Mouse (Mus musculus) ES-Bruce4 (cell line): ENCODE data around the gene Cib1. TPM values are rescaled to one million over a fixed set of nuclear protein-coding genes. Genes with fewer than 3 reads are reported as not detected.

ENCODE experiments used
- H3K27ac ChIP-seq: 2 replicates; pipeline ENCODE4 v1.5.1; 2012; ENCODE audit warnings: low read length, inconsistent platforms; ENCODE audit not compliant: insufficient read depth
- H3K27me3 ChIP-seq: 2 replicates; pipeline ENCODE4 v1.6.1; 2012; ENCODE audit warnings: mild to moderate bottlenecking, low read length, inconsistent platforms; ENCODE audit not compliant: control insufficient read depth, poor library complexity, insufficient read depth, severe bottlenecking
- H3K36me3 ChIP-seq: 2 replicates; pipeline ENCODE4 v1.6.1; 2012; ENCODE audit warnings: inconsistent platforms, mild to moderate bottlenecking, low read length, moderate library complexity; ENCODE audit not compliant: control insufficient read depth, poor library complexity, insufficient read depth, severe bottlenecking
- H3K4me1 ChIP-seq: one replicate; pipeline ENCODE4 v1.8.1; 2011; ENCODE audit warnings: low read length; ENCODE audit not compliant: control insufficient read depth, insufficient read depth
- H3K4me3 ChIP-seq: 2 replicates; pipeline ENCODE4 v1.5.1; 2011; ENCODE audit warnings: low read depth, mild to moderate bottlenecking, low read length
- H3K9ac ChIP-seq: 2 replicates; pipeline ENCODE4 v1.6.1; 2012; ENCODE audit warnings: low read depth, mild to moderate bottlenecking, inconsistent platforms; ENCODE audit not compliant: poor library complexity, severe bottlenecking
- H3K9me3 ChIP-seq: replicated peaks from 2 replicates; pipeline ENCODE4 v1.6.1; 2012; ENCODE audit warnings: mild to moderate bottlenecking, low read length, inconsistent platforms; ENCODE audit not compliant: control insufficient read depth, poor library complexity, insufficient read depth, severe bottlenecking
- CTCF ChIP-seq: IDR thresholded peaks from one replicate; pipeline ENCODE4 v1.8.1; 2011; ENCODE audit warnings: low read depth, low read length
- EP300 ChIP-seq: IDR thresholded peaks from 2 replicates; pipeline ENCODE4 v1.6.1; 2011; ENCODE audit warnings: low read depth, low read length; ENCODE audit not compliant: insufficient read depth
- POLR2A ChIP-seq: IDR thresholded peaks from one replicate; pipeline ENCODE4 v1.8.1; 2011; ENCODE audit warnings: low read length; ENCODE audit not compliant: insufficient read depth
- polyA plus RNA-seq: library from polyadenylated mRNA; stranded (reverse); fragments of >200 nt; gene quantifications from 2 replicates; pipeline ENCODE4 v1.2.4, GENCODE M21; 2011; ENCODE audit warnings: low read depth; ENCODE audit not compliant: missing spikeins, insufficient read depth, insufficient read length

Gene Cib1
- polyA plus RNA-seq, 1 experiment = 38.4 TPM

DNA sequence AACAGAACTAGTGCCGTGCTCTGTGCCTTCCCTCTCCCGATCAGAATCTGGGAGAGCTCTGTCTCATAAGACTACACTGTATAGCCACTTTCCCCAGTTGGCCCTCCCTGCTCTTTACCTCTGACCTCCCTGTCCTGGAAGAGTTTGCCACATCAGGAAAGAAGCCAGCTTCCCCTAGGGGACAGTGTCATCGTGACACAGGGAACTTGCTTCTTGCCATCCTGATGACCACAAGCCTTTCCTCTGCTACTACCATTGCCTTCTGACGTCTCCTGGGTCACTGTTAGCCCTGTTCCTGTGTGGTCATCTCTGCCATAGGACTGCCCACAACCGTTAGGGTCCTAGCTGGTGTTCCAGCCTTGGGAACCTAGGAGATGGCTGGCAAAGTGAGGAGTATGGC lies 29.7 kb downstream of the Cib1 start:
- Histone ChIP-seq H3K27ac (no peak overlapping the region), H3K27me3 (no peaks in the 10 kb centered on the region), H3K36me3 (peaks cover 13% of the 10 kb centered on the region; the same call in 1 of the 2 replicates), H3K9ac (no peak overlapping the region), H3K9me3 (no peaks in the 10 kb centered on the region), H3K4me3 (no peak overlapping the region), H3K4me1 (peaks cover 14% of the 10 kb centered on the region)
- no peak for TF ChIP-seq POLR2A
- TF ChIP-seq CTCF = no peak
- no peak for TF ChIP-seq EP300

DNA sequence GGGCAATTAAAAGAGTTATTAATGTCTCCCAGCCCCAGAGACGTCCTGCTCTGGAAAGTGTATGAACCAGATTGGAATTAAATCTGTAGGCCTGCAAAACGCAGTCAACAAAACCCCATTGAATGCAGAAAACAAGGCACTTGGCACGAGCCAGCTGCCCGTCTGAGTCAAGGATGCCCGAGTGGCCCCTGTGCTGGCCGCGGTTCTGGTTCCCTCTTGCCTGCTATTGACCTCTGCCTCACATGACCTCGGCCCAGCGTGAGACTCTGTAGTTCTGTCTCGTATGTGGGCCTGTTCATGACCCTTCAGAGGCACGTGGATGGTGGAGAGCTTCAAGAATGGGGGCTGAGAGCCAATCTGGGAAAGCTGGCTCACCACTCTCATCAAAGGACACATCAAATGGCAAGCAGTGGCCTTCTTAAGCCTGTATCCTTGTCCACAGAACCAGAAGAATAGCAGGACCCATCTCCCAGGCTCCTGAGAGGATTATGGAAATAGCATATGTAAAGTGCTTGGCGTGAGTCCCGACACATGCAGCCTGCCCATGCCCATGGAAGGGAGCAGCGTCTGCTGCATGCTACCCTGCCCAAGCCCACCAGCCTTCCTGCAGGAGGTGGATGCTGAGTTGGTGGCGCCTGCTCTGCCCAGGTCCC lies 30.6 kb downstream of the Cib1 start:
- Histone ChIP-seq H3K27me3 (no peaks in the 10 kb centered on the region), H3K36me3 (peaks cover 13% of the 10 kb centered on the region; the same call in 1 of the 2 replicates), H3K27ac (no peak overlapping the region), H3K4me1 (peaks cover 12% of the 10 kb centered on the region), H3K9ac (no peak overlapping the region), H3K9me3 (no peaks in the 10 kb centered on the region), H3K4me3 (no peak overlapping the region)
- no peak for TF ChIP-seq EP300
- no peak for TF ChIP-seq POLR2A
- no peak for TF ChIP-seq CTCF

DNA sequence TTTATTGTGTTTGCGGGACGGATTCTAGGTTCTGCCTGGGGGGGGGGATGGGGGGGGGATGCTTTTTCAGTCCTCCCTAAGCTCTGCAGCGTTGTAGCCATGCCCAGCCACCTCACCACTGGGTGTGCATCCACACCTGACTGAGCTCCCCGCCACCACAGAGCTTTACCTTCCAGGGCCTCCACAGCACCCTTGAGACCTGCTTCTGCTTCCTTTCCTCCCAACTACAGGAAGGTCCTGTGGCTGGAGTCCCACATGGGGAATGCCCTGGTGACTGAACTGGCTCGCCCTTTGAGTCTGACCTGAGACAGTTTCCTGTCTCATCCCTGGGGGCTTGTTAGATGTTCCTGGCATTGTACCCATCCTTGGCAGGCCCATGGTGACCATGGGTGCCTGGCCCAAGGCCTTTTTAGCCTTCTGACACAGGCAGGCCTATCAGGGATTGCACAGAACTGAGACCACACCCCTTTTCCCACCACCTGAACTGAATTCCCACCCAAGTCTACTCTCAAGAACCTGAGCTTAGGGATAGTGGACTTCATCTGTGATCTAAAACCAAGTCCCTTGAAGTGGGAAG lies 31.6 kb downstream of the Cib1 start:
- TF ChIP-seq EP300 (no peak), POLR2A (no peak), CTCF (no peak)
- Histone ChIP-seq H3K27ac (no peak overlapping the region), H3K4me1 (peaks cover 10% of the 10 kb centered on the region), H3K27me3 (no peaks in the 10 kb centered on the region), H3K9ac (no peak overlapping the region), H3K9me3 (no peaks in the 10 kb centered on the region), H3K36me3 (peaks cover 13% of the 10 kb centered on the region; the same call in 1 of the 2 replicates), H3K4me3 (no peak overlapping the region)

DNA sequence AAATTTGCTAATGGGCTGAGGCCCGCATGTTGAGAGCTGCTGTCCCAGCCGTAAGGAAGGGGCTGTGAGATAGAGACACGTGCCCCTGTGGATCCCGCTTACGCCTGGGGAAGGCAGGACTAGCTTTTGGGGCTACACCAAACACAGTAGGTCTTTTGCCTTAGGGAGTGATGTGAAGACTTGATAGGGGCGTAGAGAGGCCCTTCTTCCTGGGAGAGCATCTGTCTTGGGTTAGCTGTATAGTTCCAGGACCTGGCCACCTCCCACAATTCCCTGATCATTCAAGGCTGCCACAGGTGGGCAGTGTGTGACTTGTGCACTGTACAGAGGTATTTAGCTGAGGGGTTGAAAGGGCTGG lies 32.0 kb downstream of the Cib1 start:
- TF ChIP-seq CTCF = no peak
- TF ChIP-seq EP300 = no peak
- TF ChIP-seq POLR2A = no peak
- no peaks in the 10 kb centered on the region for H3K9me3 ChIP-seq
- H3K4me1 ChIP-seq = peaks cover 6% of the 10 kb centered on the region
- H3K9ac ChIP-seq = no peak overlapping the region
- no peaks in the 10 kb centered on the region for H3K27me3 ChIP-seq
- H3K36me3 ChIP-seq = peaks cover 13% of the 10 kb centered on the region; the same call in 1 of the 2 replicates
- peak overlapping the region; percentile 20; the same call in 1 of the 2 replicates for H3K4me3 ChIP-seq
- 0 out of 2 replicates have a peak overlapping the region, but pooled peaks have one; percentile 33 for H3K27ac ChIP-seq

DNA sequence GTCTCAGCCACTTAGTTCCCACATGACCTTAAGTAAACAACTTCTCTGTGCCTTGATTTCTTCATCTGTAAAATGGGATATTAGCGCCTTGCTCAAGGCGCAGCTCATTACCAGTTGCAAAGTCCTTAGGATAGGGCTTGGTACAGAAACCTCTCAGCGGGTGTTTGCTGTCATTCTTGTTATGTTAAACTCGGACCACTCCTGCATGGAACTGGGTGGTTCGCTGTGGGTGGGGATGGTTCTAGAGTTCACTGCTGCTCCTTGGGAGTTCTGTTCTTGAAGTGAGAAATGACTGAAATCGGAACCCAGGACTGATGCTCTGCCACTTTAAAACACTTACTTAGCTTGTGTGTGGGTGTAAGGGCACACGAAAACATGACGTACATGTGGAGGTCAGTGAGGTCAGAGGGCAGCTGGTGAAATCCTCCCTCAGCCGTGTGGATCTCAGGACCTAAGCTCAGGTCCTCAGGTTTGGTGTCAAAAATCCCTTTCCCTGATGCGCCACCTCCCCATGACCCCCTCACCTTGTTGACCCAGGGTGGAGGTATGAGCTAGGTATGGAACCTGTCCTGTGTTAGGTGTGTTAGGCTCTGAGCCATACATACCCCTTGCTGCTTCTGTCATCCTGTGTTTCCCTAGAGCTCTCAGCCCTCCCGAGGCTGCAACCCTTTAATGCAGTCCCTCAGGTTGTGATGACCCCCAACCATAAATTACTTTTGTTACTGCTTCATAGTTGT lies 32.6 kb downstream of the Cib1 start:
- TF ChIP-seq POLR2A (no peak), EP300 (peak; percentile 65; the same call in 1 of the 2 replicates)
- Histone ChIP-seq H3K4me3 (peak overlapping the region; percentile 20), H3K27ac (peak overlapping the region; percentile 49), H3K9ac (no peak overlapping the region), H3K4me1 (peaks cover 6% of the 10 kb centered on the region), H3K27me3 (no peaks in the 10 kb centered on the region), H3K9me3 (no peaks in the 10 kb centered on the region), H3K36me3 (peaks cover 13% of the 10 kb centered on the region; the same call in 1 of the 2 replicates)
